Mouse (Mus musculus) cerebellum, postnatal 36 days (tissue): ENCODE measurements around the gene Dap.
A peak's percentile ranks its signal among the peaks of the same experiment; 100 is the strongest.

ENCODE experiments used
- DNase-seq, 2 experiments: peaks; one replicate each; pipeline ENCODE4 v3.0.0; 2021 to 2022; ENCODE audit warnings: mixed read lengths in 2 of 2

The Dap gene

DNA sequence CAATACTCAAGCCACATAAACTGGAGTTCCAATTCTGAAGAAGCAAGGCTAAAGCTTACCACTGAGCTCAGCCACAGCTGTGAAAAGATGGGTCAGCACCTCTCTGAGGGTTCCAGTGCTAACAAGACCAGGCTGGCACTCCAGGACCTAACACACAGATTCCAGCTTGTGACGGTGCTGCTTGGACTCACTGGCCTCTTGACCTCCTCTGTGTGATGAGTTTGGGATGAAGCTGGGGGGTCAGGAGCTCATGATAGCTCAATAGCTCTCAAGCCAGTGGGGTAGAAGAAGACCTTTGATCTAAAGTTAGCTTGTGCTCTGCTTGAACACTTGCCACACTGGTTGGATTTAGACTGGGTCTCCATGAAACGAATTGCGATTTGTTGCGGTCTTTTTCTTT is 82.6 kb downstream of the Dap start:
- DNase-seq, result no peak

GRCm38 (mm10) chr15:31309526-31309925 is 85.4 kb downstream of the Dap start:
- DNase-seq, result peak in 1 of 2 experiments; percentile 11

DNA sequence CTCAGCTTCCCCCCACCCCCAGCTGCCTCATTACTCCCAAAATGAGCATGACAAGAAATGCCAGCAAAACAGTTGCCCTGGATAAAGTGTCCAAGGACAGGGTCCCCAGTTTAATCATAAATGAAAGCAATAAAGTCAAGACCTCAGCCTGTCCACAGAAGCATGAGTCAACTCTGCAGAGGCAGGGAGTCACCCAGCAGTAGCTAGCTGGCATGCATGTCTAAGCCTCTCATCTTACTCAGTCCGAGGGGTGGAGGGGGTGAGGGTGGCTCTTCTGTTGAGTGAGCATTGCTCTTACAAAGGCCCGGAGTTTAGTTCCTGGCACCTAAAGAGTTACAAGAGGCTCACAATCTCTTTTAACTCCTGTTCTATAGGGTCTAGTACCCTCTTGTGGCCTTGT is 87.9 kb downstream of the Dap start:
- no peak for DNase-seq

DNA sequence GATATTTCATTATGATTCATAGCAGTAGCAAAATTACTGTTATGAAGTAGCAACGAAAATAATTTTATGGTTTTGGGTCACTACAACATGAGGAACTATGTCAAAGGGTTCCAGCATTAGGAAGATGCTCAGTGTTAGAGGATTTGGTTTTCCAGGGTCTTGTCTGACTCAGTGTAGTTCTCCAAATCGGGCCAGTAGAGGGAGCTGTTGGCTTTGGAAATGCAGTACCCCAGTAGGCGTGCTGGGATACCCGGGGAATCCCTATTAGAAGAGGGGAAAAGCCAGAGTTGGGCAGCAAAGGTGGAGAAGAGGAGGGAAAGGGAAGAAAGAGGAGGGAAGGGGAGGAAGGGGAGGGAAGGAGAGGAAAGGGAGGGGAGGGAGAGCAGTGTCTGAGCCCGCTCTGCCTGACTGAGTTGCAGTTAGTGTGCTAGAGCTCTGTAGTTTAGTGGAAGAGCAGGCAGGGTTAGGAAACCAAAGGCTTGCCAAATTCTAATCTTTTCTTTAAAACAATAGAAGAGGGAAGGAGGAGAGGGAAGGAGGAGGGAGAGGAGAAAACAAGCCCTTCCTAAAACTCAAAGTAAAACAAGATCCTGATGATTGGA is 91.6 kb downstream of the Dap start:
- DNase-seq, result peak; percentile 75 to 82

DNA sequence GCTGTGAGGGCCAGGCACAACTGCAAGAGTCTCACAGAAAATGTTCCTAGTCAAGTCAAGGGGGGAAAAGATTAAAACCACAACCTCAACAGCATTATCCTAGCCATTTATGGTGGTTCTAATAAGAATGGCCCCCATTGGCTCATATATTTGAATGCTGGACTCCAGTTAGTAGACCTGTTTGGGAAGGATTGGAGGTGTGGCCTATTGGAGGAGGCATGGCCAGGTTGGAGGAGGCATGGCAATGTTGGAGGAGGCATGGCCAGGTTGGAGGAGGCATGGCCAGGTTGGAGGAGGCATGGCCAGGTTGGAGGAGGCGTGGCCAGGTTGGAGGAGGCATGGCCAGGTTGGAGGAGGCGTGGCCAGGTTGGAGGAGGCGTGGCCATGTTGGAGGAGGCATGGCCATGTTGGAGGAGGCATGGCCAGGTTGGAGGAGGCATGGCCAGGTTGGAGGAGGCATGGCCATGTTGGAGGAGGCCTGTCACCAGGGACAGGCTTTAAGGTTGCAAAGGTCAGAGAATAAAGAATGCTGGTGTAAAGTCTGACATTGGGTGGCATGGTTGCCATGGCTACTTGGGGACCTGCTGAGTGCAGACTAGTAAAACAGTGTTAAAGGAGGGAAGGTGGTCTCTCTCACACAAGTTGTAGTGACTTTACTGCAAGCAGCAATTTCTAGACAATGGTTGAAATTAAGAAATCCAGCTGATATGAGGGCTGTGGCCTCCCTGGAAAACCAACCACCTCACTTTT is 93.1 kb downstream of the Dap start:
- DNase-seq, result no peak

- no peak for DNase-seq
Observed at GRCm38 (mm10) chr15:31318158-31318955, 94.2 kb downstream of the Dap start.

GRCm38 (mm10) chr15:31319046-31319445 is 94.9 kb downstream of the Dap start:
- no peak for DNase-seq

GRCm38 (mm10) chr15:31320598-31321377 is 96.7 kb downstream of the Dap start:
- DNase-seq, result no peak

GRCm38 (mm10) chr15:31323684-31324083 is 99.6 kb downstream of the Dap start:
- DNase-seq, result no peak
